ENCODE assay signal across 8 mouse cellular contexts in the genomic region with DNA sequence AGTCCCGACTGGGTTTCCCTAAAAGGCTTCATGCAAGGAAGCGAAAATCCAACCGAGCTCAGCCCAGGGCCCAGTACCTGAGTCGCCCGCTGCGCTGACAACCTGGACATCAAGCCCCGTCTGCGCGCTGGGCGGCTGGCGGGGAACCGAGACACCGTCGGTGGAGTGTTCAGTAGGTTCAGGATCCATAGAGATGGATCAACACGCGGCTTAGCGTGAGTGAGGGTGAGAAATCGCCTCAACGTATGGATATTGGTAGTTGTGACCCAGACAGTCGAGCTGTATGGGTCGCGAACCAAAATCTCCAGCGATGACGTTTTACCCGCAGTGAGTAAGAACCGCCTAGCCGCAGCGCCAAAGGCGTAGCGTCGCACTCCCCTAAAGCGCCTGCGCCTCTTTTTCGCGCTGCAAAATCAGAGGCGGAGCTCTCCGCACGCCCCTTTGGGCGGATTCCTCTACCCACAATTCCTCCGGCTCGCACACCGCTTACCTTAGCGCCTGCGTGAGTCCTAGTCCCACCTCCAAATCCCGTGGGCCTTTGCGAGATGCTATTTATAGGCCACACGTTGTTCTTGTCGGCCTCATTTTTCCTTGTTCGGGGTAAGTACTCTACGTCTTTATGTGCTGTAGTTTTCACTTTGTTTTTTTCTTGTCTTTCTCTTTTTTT. TPM values are rescaled to one million over a fixed set of nuclear protein-coding genes. Genes with fewer than 3 reads are reported as not detected.
A peak's percentile ranks its signal among the peaks of the same experiment; 100 is the strongest.
DNase-seq lines count a peak whose midpoint lies in the region; ATAC-seq and TF ChIP-seq lines count a peak whose summit lies in the region.

A gene (minus strand): TSS at position 463 of the 667 bp plus-strand sequence.

- peak; percentile 99 for DNase-seq in 3T3-L1 (ENCODE audit: low read depth, low spot score)
- peak; percentile 75 to 90 for DNase-seq in adrenal gland, postnatal 4 days (ENCODE audit: low spot score in 2 of 2)
- peak; percentile 100 for DNase-seq in embryonic facial prominence, embryonic 14.5 days (ENCODE audit: low spot score)
- peak; percentile 95 to 98 for DNase-seq in heart, adult 2 months
- peak; percentile 98 for DNase-seq in kidney, adult 8-10 months
- DNase-seq in spleen, postnatal 10 days (ENCODE audit: low spot score in 2 of 2): peak; percentile 88 to 96

- H3K4me3 ChIP-seq in embryonic facial prominence, embryonic 14.5 days (ENCODE audit: low read depth, low read length): peak within 1 kb of the TSS; percentile 68
- peak within 1 kb of the TSS; percentile 80 for H3K4me3 ChIP-seq in heart, adult 2 months
- H3K4me3 ChIP-seq in limb, embryonic 13.5 days: peak within 1 kb of the TSS; percentile 83
- peak within 1 kb of the TSS; percentile 78 for H3K4me3 ChIP-seq in midbrain, embryonic 16.5 days (ENCODE audit: low read depth, low read length)

- no peaks in the 10 kb centered on the region; the same call in 1 of the 2 replicates for H3K79me2 ChIP-seq in heart, adult 2 months (replicated peaks; ENCODE audit: control insufficient read depth, insufficient read depth, low read length)

- no peaks in the 10 kb centered on the region for H3K9me3 ChIP-seq in embryonic facial prominence, embryonic 14.5 days (ENCODE audit: control insufficient read depth, low read length)
- no peaks in the 10 kb centered on the region for H3K9me3 ChIP-seq in limb, embryonic 13.5 days
- no peaks in the 10 kb centered on the region for H3K9me3 ChIP-seq in midbrain, embryonic 16.5 days (replicated peaks; ENCODE audit: control insufficient read depth, low read length, poor library complexity, severe bottlenecking)

- peaks cover 18% of the 10 kb centered on the region for H3K4me1 ChIP-seq in embryonic facial prominence, embryonic 14.5 days (ENCODE audit: control insufficient read depth, insufficient read depth, low read length)
- peaks cover 2% of the 10 kb centered on the region for H3K4me1 ChIP-seq in heart, adult 2 months (ENCODE audit: control insufficient read depth, insufficient read depth, low read length)
- H3K4me1 ChIP-seq in limb, embryonic 13.5 days: peaks cover 33% of the 10 kb centered on the region
- peaks cover 30% of the 10 kb centered on the region for H3K4me1 ChIP-seq in midbrain, embryonic 16.5 days (ENCODE audit: control insufficient read depth, insufficient read depth, low read length)

- TF ChIP-seq POLR2A in heart, adult 2 months (IDR thresholded peaks at IDR 0.05; ENCODE audit: insufficient read depth, low read depth, low read length): peak; percentile 96

- peak within 1 kb of the TSS; percentile 94 for H3K9ac ChIP-seq in embryonic facial prominence, embryonic 14.5 days (ENCODE audit: low read depth, low read length)
- H3K9ac ChIP-seq in heart, adult 2 months (ENCODE audit: low read depth, low read length): peak within 1 kb of the TSS; percentile 91
- peak within 1 kb of the TSS; percentile 98 for H3K9ac ChIP-seq in limb, embryonic 13.5 days
- peak within 1 kb of the TSS; percentile 94 for H3K9ac ChIP-seq in midbrain, embryonic 16.5 days (ENCODE audit: low read depth, low read length)

- H3K27ac ChIP-seq in embryonic facial prominence, embryonic 14.5 days (replicated peaks; ENCODE audit: low read depth, low read length): peak within 1 kb of the TSS; percentile 96
- peak within 1 kb of the TSS; percentile 95 for H3K27ac ChIP-seq in heart, adult 2 months
- H3K27ac ChIP-seq in limb, embryonic 13.5 days: peak within 1 kb of the TSS; percentile 97
- peak within 1 kb of the TSS; percentile 97 for H3K27ac ChIP-seq in midbrain, embryonic 16.5 days (ENCODE audit: low read length)

- TF ChIP-seq EP300 in heart, adult 2 months (IDR thresholded peaks at IDR 0.05; ENCODE audit: insufficient read depth, low read depth, low read length): peak; percentile 70; the same call in 1 of the 2 replicates

- ATAC-seq in embryonic facial prominence, embryonic 14.5 days (ENCODE audit: low read depth): peak; percentile 95
- peak; percentile 95 for ATAC-seq in limb, embryonic 13.5 days (ENCODE audit: low FRiP score, low read depth)
- peak; percentile 97 for ATAC-seq in midbrain, embryonic 16.5 days

- intact Hi-C loops in heart, adult 2 months (cut with DNase I): loop anchor here (1.0 to 5.0 kb wide), 3 partner anchors 10 to 94 kb away; a partner anchor contains a TSS

- WGBS in embryonic facial prominence, embryonic 14.5 days: under 1% methylated on average over 49 of the region's 50 CpGs
- under 1% methylated on average over 50 of the region's 50 CpGs for WGBS in heart, adult 2 months
- WGBS in limb, embryonic 13.5 days: under 1% methylated on average over 50 of the region's 50 CpGs
- under 1% methylated on average over 50 of the region's 50 CpGs for WGBS in midbrain, embryonic 16.5 days

- H3K4me2 ChIP-seq in embryonic facial prominence, embryonic 14.5 days (ENCODE audit: low read depth, low read length): peak within 1 kb of the TSS; percentile 86
- peak within 1 kb of the TSS; percentile 79 for H3K4me2 ChIP-seq in limb, embryonic 13.5 days (replicated peaks)
- peak within 1 kb of the TSS; percentile 87 for H3K4me2 ChIP-seq in midbrain, embryonic 16.5 days (ENCODE audit: low read length)

- H3K27me3 ChIP-seq in embryonic facial prominence, embryonic 14.5 days (replicated peaks; ENCODE audit: control insufficient read depth, insufficient read depth, low read length): no peaks in the 10 kb centered on the region
- H3K27me3 ChIP-seq in heart, adult 2 months (ENCODE audit: control insufficient read depth, insufficient read depth, low read length): no peaks in the 10 kb centered on the region
- no peaks in the 10 kb centered on the region for H3K27me3 ChIP-seq in limb, embryonic 13.5 days
- no peaks in the 10 kb centered on the region for H3K27me3 ChIP-seq in midbrain, embryonic 16.5 days (ENCODE audit: control insufficient read depth, insufficient read depth, low read depth, low read length)

- peaks cover 29% of the 10 kb centered on the region for H3K36me3 ChIP-seq in embryonic facial prominence, embryonic 14.5 days (ENCODE audit: control insufficient read depth, insufficient read depth, low read length)
- H3K36me3 ChIP-seq in heart, adult 2 months (ENCODE audit: control insufficient read depth, insufficient read depth, low read length): peaks cover 31% of the 10 kb centered on the region
- peaks cover 30% of the 10 kb centered on the region for H3K36me3 ChIP-seq in limb, embryonic 13.5 days
- H3K36me3 ChIP-seq in midbrain, embryonic 16.5 days (ENCODE audit: control insufficient read depth, insufficient read depth, low read length): peaks cover 19% of the 10 kb centered on the region

- no peak for TF ChIP-seq CTCF in heart, adult 2 months (IDR thresholded peaks at IDR 0.05)

RNA-seq across cellular contexts. Expression of the gene that starts here (rescaled TPM):
- total RNA-seq in adrenal gland, postnatal 4 days (2021): 100 to 1,000 TPM; 161 to 174 TPM
- 100 and 107 TPM in 2 replicates for polyA plus RNA-seq in embryonic facial prominence, embryonic 14.5 days (2014; fragmentation: Nextera tagmentation; extraction: Ambion mirVana)
- total RNA-seq in heart, adult 2 months (2021): 10 to 100 TPM; 41.0 to 42.2 TPM
- polyA plus RNA-seq in heart, adult 2 months (2012; rRNA removed): 60.9 and 61.1 TPM in 2 replicates
- polyA plus RNA-seq in limb, embryonic 13.5 days (2015; fragmentation: Nextera tagmentation; extraction: Ambion mirVana): 101 and 103 TPM in 2 replicates
- polyA plus RNA-seq in midbrain, embryonic 16.5 days (2015; fragmentation: Nextera tagmentation; extraction: Ambion mirVana): 176 and 182 TPM in 2 replicates

Comparison
In these comparisons a context has a peak if more than half of its experiments do, and no peak if none do; other contexts are left out.
1. Peak in every context shown above with its lines: DNase-seq, ATAC-seq, H3K4me3 ChIP-seq and H3K27ac ChIP-seq.